Mouse (Mus musculus) large intestine, adult 2 months (tissue): ENCODE results near the gene Chd2. TPM values are rescaled to one million over a fixed set of nuclear protein-coding genes. Genes with fewer than 3 reads are reported as not detected.

Source experiments
- DNase-seq: peaks from one replicate; pipeline ENCODE4 v3.0.0-alpha.2; 2012; ENCODE audit warnings: low read depth, low spot score
- WGBS: fragments of 180-500 bp; shearing (Covaris S2); methylation state at CpG from one replicate; pipeline ENCODE4 v1.1.7; 2018; 5-methylcytosine and 5-hydroxymethylcytosine counted together
- polyA plus RNA-seq: library from polyadenylated mRNA; depleted of rRNA; stranded (reverse); fragments of >200 nt; gene quantifications from 2 replicates; pipeline ENCODE4 v1.2.3, GENCODE M21; 2012

The Chd2 gene
- polyA plus RNA-seq, 1 experiment: 14.6 TPM

GRCm38 (mm10) chr7:73422223-73423113, 119.2 kb downstream of the Chd2 start:
- WGBS: 25% methylated on average over 12 of the region's 12 CpGs
- peak; percentile 38 for DNase-seq

GRCm38 (mm10) chr7:73421278-73422015, 120.2 kb downstream of the Chd2 start:
- DNase-seq: no peak
- 58% methylated on average over 9 of the region's 9 CpGs for WGBS

- 68% methylated on average over 5 of the region's 5 CpGs for WGBS
- no peak for DNase-seq
These were observed 120.8 kb downstream of the Chd2 start for GRCm38 (mm10) chr7:73420827-73421226.

- 51% methylated on average over 7 of the region's 7 CpGs for WGBS
- DNase-seq: no peak
These were observed 122.3 kb downstream of the Chd2 start for GRCm38 (mm10) chr7:73419375-73419774.

- whole genome bisulfite sequencing: 84% methylated on average over 14 of the region's 14 CpGs
- DNase-seq: no peak
These were observed 127.4 kb downstream of the Chd2 start for GRCm38 (mm10) chr7:73414192-73414591.

- WGBS: 69% methylated on average over 7 of the region's 7 CpGs
These were observed 129.2 kb downstream of the Chd2 start for GRCm38 (mm10) chr7:73412419-73412818.

GRCm38 (mm10) chr7:73411986-73412385, 129.6 kb downstream of the Chd2 start:
- DNase-seq: no peak
- WGBS: 76% methylated on average over 4 of the region's 4 CpGs

More at GRCm38 (mm10) chr7:73412419-73412818, 129.2 kb downstream of the Chd2 start:
- DNase-seq: no peak

GRCm38 (mm10) chr7:73411523-73411922, 130.1 kb downstream of the Chd2 start:
- DNase-seq: no peak
- WGBS: 76% methylated on average over 7 of the region's 7 CpGs

- DNase-seq: no peak
- WGBS: 98% methylated on average over 11 of the region's 11 CpGs
These were observed 136.1 kb downstream of the Chd2 start for GRCm38 (mm10) chr7:73405550-73405949.

- DNase-seq: no peak
- WGBS: 73% methylated on average over 3 of the region's 3 CpGs
These were observed 138.1 kb downstream of the Chd2 start for GRCm38 (mm10) chr7:73403538-73403937.

GRCm38 (mm10) chr7:73402671-73403070, 139.0 kb downstream of the Chd2 start:
- WGBS: 85% methylated on average over 1 of the region's 1 CpGs
- DNase-seq: no peak

GRCm38 (mm10) chr7:73402106-73402505, 139.5 kb downstream of the Chd2 start:
- WGBS: 43% methylated on average over 2 of the region's 2 CpGs
- DNase-seq: no peak

- no peak for DNase-seq
- 51% methylated on average over 20 of the region's 20 CpGs for WGBS
These were observed 141.3 kb downstream of the Chd2 start for GRCm38 (mm10) chr7:73400051-73400916.

GRCm38 (mm10) chr7:73399501-73400044, 142.1 kb downstream of the Chd2 start:
- no peak for DNase-seq

GRCm38 (mm10) chr7:73398806-73399442, 142.7 kb downstream of the Chd2 start:
- 13% methylated on average over 19 of the region's 19 CpGs for WGBS
- no peak for DNase-seq

More at GRCm38 (mm10) chr7:73399501-73400044, 142.1 kb downstream of the Chd2 start:
- 7% methylated on average over 19 of the region's 19 CpGs for WGBS

- WGBS: 11% methylated on average over 11 of the region's 11 CpGs
- no peak for DNase-seq
These were observed 143.3 kb downstream of the Chd2 start for GRCm38 (mm10) chr7:73398319-73398718.

GRCm38 (mm10) chr7:73394013-73394409, 147.6 kb downstream of the Chd2 start:
- 58% methylated on average over 4 of the region's 4 CpGs for whole genome bisulfite sequencing
- no peak for DNase-seq

GRCm38 (mm10) chr7:73393307-73394012, 148.2 kb downstream of the Chd2 start:
- 81% methylated on average over 9 of the region's 9 CpGs for WGBS
- DNase-seq: no peak
